Mouse (Mus musculus): ENCODE results near the gene Mad2l1bp. TPM values are rescaled to one million over a fixed set of nuclear protein-coding genes. Genes with fewer than 3 reads are reported as not detected.

Mad2l1bp gene
- polyA plus RNA-seq, 1 experiment from 2014 or later = 55.5 TPM

DNA sequence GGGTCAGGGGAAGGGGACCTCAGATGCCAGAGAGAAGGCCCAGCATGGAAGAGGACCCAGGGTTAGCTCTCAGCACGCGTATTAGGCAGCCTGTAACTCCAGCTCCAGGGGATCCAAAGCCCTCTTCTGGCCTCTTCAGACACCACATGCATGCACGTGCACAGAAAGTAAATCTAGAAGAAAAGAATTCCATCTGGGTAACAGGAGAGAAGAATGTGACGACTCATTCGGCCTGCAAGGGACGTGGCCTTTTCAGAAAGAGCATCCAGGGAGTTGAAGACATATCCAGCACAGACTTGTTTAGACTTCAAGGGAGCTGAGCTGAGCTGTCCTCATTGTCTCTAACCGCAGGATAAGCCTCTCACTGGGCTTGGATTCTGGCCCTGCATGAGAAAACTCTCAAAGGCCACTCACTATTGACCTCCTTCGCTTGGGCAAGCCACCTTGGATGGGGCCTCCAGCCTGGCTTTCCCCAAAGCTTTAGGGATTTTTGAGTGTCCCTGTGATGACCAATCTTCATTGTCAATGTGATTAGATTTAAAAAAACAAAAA is 50.7 kb downstream of the Mad2l1bp start:
- 57% methylated on average over 8 of the region's 8 CpGs for WGBS
- H3K36me3 ChIP-seq (ENCODE audit: control insufficient read depth, insufficient read depth, low read length) = no peaks in the 10 kb centered on the region
- no peaks in the 10 kb centered on the region for H3K9me3 ChIP-seq (ENCODE audit: control insufficient read depth, low read length)
- H3K9ac ChIP-seq (ENCODE audit: low read length) = no peak overlapping the region
- H3K4me2 ChIP-seq (ENCODE audit: low read depth, low read length) = no peak overlapping the region
- no peak overlapping the region for H3K4me3 ChIP-seq (ENCODE audit: low read length)
- no peak overlapping the region for H3K27ac ChIP-seq (ENCODE audit: low read length)
- ATAC-seq (ENCODE audit: low read depth) = no peak
- H3K4me1 ChIP-seq (replicated peaks; ENCODE audit: control insufficient read depth, insufficient read depth, low read length) = peaks cover 17% of the 10 kb centered on the region
- no peaks in the 10 kb centered on the region for H3K27me3 ChIP-seq (ENCODE audit: control insufficient read depth, insufficient read depth, low read depth, low read length)

DNA sequence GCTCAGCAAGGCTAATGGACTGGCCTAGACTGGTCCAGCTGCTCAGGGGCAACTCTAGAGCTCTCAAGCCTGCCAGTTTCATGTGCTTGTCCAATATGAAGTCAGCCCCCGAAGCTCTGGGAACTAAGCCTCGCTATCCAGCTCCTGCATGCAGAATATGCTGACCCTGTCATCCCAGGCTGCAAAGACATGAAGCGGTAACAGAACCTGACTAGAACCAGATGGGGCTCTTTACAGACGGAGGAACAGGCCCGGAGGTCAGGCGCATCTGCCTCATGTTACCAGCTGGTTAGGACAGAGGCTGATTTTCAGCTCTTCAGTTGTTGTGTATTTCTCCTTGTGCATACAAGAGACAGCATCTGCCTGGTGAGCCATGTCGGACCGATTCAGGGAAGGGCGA is 51.4 kb downstream of the Mad2l1bp start:
- Histone ChIP-seq H3K4me1 (replicated peaks; ENCODE audit: control insufficient read depth, insufficient read depth, low read length) (peaks cover 17% of the 10 kb centered on the region), H3K27ac (ENCODE audit: low read length) (no peak overlapping the region), H3K4me3 (ENCODE audit: low read length) (no peak overlapping the region), H3K9ac (ENCODE audit: low read length) (no peak overlapping the region), H3K36me3 (ENCODE audit: control insufficient read depth, insufficient read depth, low read length) (no peaks in the 10 kb centered on the region), H3K27me3 (ENCODE audit: control insufficient read depth, insufficient read depth, low read depth, low read length) (no peaks in the 10 kb centered on the region), H3K9me3 (ENCODE audit: control insufficient read depth, low read length) (no peaks in the 10 kb centered on the region), H3K4me2 (ENCODE audit: low read depth, low read length) (no peak overlapping the region)
- 63% methylated on average over 9 of the region's 9 CpGs for WGBS
- no peak for ATAC-seq (ENCODE audit: low read depth)

DNA sequence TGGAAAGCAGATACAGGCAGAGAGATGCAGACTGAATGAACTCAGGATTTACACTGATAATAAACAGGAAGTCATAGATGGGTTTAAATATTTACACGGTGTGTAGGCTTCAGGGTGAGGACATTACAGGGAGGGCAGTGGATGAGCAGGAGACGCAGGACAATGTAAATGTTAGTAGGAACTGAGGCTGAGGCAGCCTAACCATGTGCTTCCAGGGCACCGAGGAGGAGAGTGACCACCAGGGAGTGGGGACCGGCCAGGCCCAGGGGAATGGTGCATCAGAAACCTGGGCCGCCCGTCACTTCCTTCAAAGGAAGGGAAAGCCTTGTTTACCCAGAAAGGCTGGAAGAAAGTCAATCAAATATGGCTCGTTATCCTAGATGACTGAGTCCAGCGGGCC is 54.8 kb downstream of the Mad2l1bp start:
- Histone ChIP-seq H3K36me3 (ENCODE audit: control insufficient read depth, insufficient read depth, low read length) (no peaks in the 10 kb centered on the region), H3K9ac (ENCODE audit: low read length) (no peak overlapping the region), H3K4me1 (replicated peaks; ENCODE audit: control insufficient read depth, insufficient read depth, low read length) (peaks cover 6% of the 10 kb centered on the region; the same call in 1 of the 2 replicates), H3K27me3 (ENCODE audit: control insufficient read depth, insufficient read depth, low read depth, low read length) (no peaks in the 10 kb centered on the region; the same call in 1 of the 2 replicates), H3K9me3 (ENCODE audit: control insufficient read depth, low read length) (no peaks in the 10 kb centered on the region), H3K4me3 (ENCODE audit: low read length) (no peak overlapping the region), H3K4me2 (ENCODE audit: low read depth, low read length) (no peak overlapping the region), H3K27ac (ENCODE audit: low read length) (no peak overlapping the region)
- ATAC-seq (ENCODE audit: low read depth) = peak; percentile 40; the same call in 1 of the 2 replicates
- WGBS = 28% methylated on average over 8 of the region's 8 CpGs

Other genes starting within 250 kb of the Mad2l1bp start
- gene Vegfa, start 121.2 kb downstream of the Mad2l1bp start, polyA plus RNA-seq (2015; fragmentation: Nextera tagmentation; extraction: Ambion mirVana) = 4.5 and 5.7 TPM in 2 replicates
- 134 and 138 TPM in 2 replicates for gene Mrps18a, start 42.6 kb downstream of the Mad2l1bp start, polyA plus RNA-seq (2015; fragmentation: Nextera tagmentation; extraction: Ambion mirVana)
- 23.7 and 26.8 TPM in 2 replicates for gene Rsph9, start 9.3 kb downstream of the Mad2l1bp start, polyA plus RNA-seq (2015; fragmentation: Nextera tagmentation; extraction: Ambion mirVana)
- gene Gtpbp2, start 7.5 kb upstream of the Mad2l1bp start, polyA plus RNA-seq (2015; fragmentation: Nextera tagmentation; extraction: Ambion mirVana) = 50.3 and 55.0 TPM in 2 replicates
- 24.1 and 26.0 TPM in 2 replicates for gene Polh, start 49.1 kb upstream of the Mad2l1bp start, polyA plus RNA-seq (2015; fragmentation: Nextera tagmentation; extraction: Ambion mirVana)
- 31.2 and 33.8 TPM in 2 replicates for gene Xpo5, start 49.2 kb upstream of the Mad2l1bp start, polyA plus RNA-seq (2015; fragmentation: Nextera tagmentation; extraction: Ambion mirVana)
- gene Polr1c, start 94.5 kb upstream of the Mad2l1bp start, polyA plus RNA-seq (2015; fragmentation: Nextera tagmentation; extraction: Ambion mirVana) = 90.6 and 91.2 TPM in 2 replicates
- gene Yipf3, start 94.5 kb upstream of the Mad2l1bp start, polyA plus RNA-seq (2015; fragmentation: Nextera tagmentation; extraction: Ambion mirVana) = 114 and 120 TPM in 2 replicates
- gene Lrrc73, start 100.0 kb upstream of the Mad2l1bp start, polyA plus RNA-seq (2015; fragmentation: Nextera tagmentation; extraction: Ambion mirVana) = 0.69 and 0.93 TPM in 2 replicates
- 39.1 and 40.8 TPM in 2 replicates for gene Tjap1, start 129.5 kb upstream of the Mad2l1bp start, polyA plus RNA-seq (2015; fragmentation: Nextera tagmentation; extraction: Ambion mirVana)
- gene Dlk2, start 143.9 kb upstream of the Mad2l1bp start, polyA plus RNA-seq (2015; fragmentation: Nextera tagmentation; extraction: Ambion mirVana) = 3.1 and 4.0 TPM in 2 replicates
- gene Abcc10, start 174.8 kb upstream of the Mad2l1bp start, polyA plus RNA-seq (2015; fragmentation: Nextera tagmentation; extraction: Ambion mirVana) = 5.3 and 5.5 TPM in 2 replicates
- 6.0 and 7.0 TPM in 2 replicates for gene Zfp318, start 230.2 kb upstream of the Mad2l1bp start, polyA plus RNA-seq (2015; fragmentation: Nextera tagmentation; extraction: Ambion mirVana)